Mouse (Mus musculus): ENCODE measurements around the gene Olfr521. TPM values are rescaled to one million over a fixed set of nuclear protein-coding genes. Genes with fewer than 3 reads are reported as not detected.

The Olfr521 gene
- polyA plus RNA-seq (2014; fragmentation: Illumina TruSeq; extraction: RNeasy Lipid Tissue Mini Kit (QIAGEN cat#74804); ENCODE audit: low read depth, low replicate concordance) = not detected

GRCm38 (mm10) chr7:99763207-99763606 is at the start of gene Olfr521:
Olfr521 (plus strand) TSS chr7:99763507.

GRCm38 (mm10) chr7:99729973-99730372 is 33.3 kb upstream of the Olfr521 start, which contains the start of gene Olfr520:
Olfr520 (plus strand) TSS chr7:99730273.

Other genes starting within 250 kb of the Olfr521 start
- gene Arrb1, start 228.0 kb upstream of the Olfr521 start, polyA plus RNA-seq (2014; fragmentation: Illumina TruSeq; extraction: RNeasy Lipid Tissue Mini Kit (QIAGEN cat#74804); ENCODE audit: low read depth, low replicate concordance) = 1.8 TPM
- 4.2 TPM for gene Tpbgl, start 136.4 kb upstream of the Olfr521 start, polyA plus RNA-seq (2014; fragmentation: Illumina TruSeq; extraction: RNeasy Lipid Tissue Mini Kit (QIAGEN cat#74804); ENCODE audit: low read depth, low replicate concordance)
- gene Slco2b1, start 52.2 kb upstream of the Olfr521 start, polyA plus RNA-seq (2014; fragmentation: Illumina TruSeq; extraction: RNeasy Lipid Tissue Mini Kit (QIAGEN cat#74804); ENCODE audit: low read depth, low replicate concordance) = 54.1 TPM
- gene Olfr520, start 33.2 kb upstream of the Olfr521 start, polyA plus RNA-seq (2014; fragmentation: Illumina TruSeq; extraction: RNeasy Lipid Tissue Mini Kit (QIAGEN cat#74804); ENCODE audit: low read depth, low replicate concordance) = not detected
- gene Neu3, start 64.9 kb downstream of the Olfr521 start, polyA plus RNA-seq (2014; fragmentation: Illumina TruSeq; extraction: RNeasy Lipid Tissue Mini Kit (QIAGEN cat#74804); ENCODE audit: low read depth, low replicate concordance) = 1.3 TPM
- not detected for gene Xrra1, start 95.6 kb downstream of the Olfr521 start, polyA plus RNA-seq (2014; fragmentation: Illumina TruSeq; extraction: RNeasy Lipid Tissue Mini Kit (QIAGEN cat#74804); ENCODE audit: low read depth, low replicate concordance)
- gene Spcs2, start 100.0 kb downstream of the Olfr521 start, polyA plus RNA-seq (2014; fragmentation: Illumina TruSeq; extraction: RNeasy Lipid Tissue Mini Kit (QIAGEN cat#74804); ENCODE audit: low read depth, low replicate concordance) = 169 TPM
- 11.3 TPM for gene Rnf169, start 216.9 kb downstream of the Olfr521 start, polyA plus RNA-seq (2014; fragmentation: Illumina TruSeq; extraction: RNeasy Lipid Tissue Mini Kit (QIAGEN cat#74804); ENCODE audit: low read depth, low replicate concordance)
- not detected for gene Chrdl2, start 242.7 kb downstream of the Olfr521 start, polyA plus RNA-seq (2014; fragmentation: Illumina TruSeq; extraction: RNeasy Lipid Tissue Mini Kit (QIAGEN cat#74804); ENCODE audit: low read depth, low replicate concordance)